Mouse (Mus musculus) fibroblast of lung, adult 2 months (primary cell): ENCODE results near the gene Vmn2r55.
"Not testable (repeated sequence)": the region's sequence is repeated elsewhere in the genome, so short reads cannot be mapped to it uniquely, and the experiment has no call there.

ENCODE experiments used
- DNase-seq: peaks from one replicate; pipeline ENCODE4 v3.0.0-alpha.2; 2011; ENCODE audit warnings: low read depth

The Vmn2r55 gene

GRCm38 (mm10) chr7:12684903-12685302 is at the start of gene Vmn2r55:
Vmn2r55 (minus strand) TSS chr7:12685003.
- not testable (repeated sequence) for DNase-seq

DNA sequence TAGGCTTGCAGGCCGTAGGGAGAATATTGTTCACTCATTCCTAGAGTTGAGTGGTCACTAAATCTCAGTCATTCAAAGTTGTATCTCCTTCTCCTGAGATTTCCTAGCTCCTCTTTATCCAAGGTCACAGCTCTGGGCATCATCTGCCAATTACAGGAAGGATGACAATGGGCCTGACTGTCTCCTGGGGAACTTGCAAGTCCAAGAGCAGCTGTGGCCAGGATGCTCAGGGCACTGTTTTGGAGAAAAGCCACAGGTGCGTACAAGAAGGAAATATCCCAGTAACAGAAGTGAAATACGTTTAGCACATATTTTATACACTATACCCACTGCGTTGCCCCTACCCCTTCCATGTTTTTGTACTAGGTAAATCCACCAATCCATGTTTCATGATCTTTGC is 44.6 kb downstream of the Vmn2r55 start, which contains the start of gene Vmn2r54:
TSS of gene Vmn2r54 (minus strand) at position 101 of the 400 bp plus-strand sequence.
- not testable (repeated sequence) for DNase-seq

DNA sequence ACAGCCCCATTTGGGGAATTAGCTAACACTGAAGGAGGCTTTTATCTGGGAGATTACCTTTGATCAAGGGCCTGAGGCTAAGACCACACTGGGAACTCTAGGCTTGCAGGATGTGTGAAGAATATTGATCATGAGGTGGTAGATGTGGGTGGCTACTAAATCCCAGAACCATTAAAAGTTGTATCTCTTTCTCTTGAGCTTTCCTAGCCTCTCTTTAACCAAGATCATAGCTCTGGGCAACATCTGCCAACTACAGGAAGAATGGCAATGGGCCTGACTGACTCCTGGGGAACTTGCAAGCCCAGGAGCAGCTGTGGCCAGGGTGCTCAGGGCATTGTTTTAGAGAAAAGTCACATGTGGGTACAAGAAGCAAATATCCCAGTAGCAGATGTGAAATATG is 76.1 kb downstream of the Vmn2r55 start, which contains the start of gene Vmn2r53:
TSS of gene Vmn2r53 (minus strand) at position 101 of the 400 bp plus-strand sequence.
- no peak for DNase-seq
